Mouse (Mus musculus) mesoderm, embryonic 11.5 days (tissue): ENCODE data around the gene Brms1.
"Not testable (repeated sequence)": the region's sequence is repeated elsewhere in the genome, so short reads cannot be mapped to it uniquely, and the experiment has no call there.

Experiments
- DNase-seq: peaks from one replicate; pipeline ENCODE4 v3.0.0-alpha.2; 2012; ENCODE audit warnings: low read depth, low spot score

Gene Brms1

DNA sequence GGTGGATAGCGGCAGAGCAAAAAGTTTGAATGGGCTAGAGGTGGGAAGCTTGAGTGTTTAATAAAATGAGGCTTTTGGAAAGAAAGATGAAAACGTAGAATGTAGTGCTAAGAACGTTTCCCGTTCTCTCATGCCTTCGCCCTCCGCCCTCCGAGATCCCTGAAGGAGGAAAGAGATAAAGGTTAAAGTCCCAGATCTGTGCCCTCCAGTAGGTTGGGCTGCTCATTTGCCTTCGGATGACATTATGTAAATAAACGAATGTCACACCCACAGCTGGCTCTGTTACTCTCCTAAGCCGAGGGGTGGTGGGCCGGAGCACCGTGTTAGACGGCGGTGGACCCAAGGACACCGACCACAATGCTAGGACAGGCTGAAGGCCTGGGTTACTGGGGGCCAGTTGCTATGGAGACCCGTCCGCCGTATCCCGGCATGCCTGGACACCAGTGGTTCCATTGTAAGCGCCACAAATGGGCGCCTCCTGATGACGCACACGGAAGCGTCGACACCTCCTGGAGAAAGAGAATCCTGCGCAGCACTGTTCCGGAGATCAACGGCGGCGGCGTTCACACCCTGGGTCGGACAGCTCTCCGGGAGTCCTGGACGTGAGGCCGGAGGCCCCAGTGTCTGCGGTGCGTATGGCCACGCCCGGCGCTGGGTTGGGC, at the start of gene Brms1:
Brms1 (plus strand) TSS at position 493 of the 662 bp plus-strand sequence.
- peak; percentile 96 for DNase-seq

- peak; percentile 31 for DNase-seq
These were observed 48.8 kb upstream of the Brms1 start for GRCm38 (mm10) chr19:4992371-4992770.

- DNase-seq = no peak
These were observed 48.2 kb upstream of the Brms1 start for GRCm38 (mm10) chr19:4992904-4993303.

GRCm38 (mm10) chr19:4994043-4994442, 47.1 kb upstream of the Brms1 start:
- DNase-seq = no peak

- no peak for DNase-seq
These were observed 41.6 kb upstream of the Brms1 start for GRCm38 (mm10) chr19:4999445-5000140.

- DNase-seq = peak; percentile 93
These were observed 39.3 kb upstream of the Brms1 start for GRCm38 (mm10) chr19:5001666-5002406.

DNA sequence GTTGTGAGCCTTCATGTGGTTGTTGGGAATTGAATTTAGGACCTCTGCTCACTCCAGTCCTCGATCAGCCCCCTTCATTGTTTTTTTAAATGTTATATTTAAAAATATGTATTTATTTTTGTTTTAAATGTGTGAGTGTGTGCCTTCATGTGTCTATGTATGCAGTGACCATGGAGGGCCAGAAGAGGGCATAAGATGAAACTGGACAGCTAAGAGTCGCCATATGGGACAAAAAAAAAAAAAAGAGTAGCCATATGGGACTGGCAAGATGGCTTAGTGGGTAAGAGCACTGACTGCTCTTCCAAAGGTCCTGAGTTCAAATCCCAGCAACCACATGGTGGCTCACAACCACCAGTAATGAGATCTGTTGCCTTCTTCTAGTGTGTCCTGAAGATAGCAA, 37.5 kb upstream of the Brms1 start:
- DNase-seq = not testable (repeated sequence)

DNA sequence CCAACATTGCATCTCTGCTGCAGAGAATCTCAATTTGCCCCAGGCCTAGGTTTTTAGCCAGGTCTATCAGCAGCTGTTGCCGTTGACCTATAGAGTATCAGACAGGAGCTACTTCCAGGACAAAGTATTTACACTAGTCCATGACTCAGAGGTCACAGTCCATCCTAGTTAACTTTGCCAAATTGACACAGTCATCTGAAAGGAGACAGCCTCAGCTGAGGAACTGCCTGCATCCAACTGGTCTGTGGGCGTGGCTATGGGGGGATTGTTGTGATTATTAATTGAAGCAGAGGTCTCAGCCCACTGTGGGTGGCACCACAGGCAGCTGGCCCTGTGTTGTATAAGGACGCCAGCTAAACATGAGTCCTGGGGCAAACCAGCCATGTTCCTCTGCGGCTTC, 36.2 kb upstream of the Brms1 start:
- DNase-seq = no peak

GRCm38 (mm10) chr19:5013138-5013537, 28.0 kb upstream of the Brms1 start:
- DNase-seq = no peak

GRCm38 (mm10) chr19:5014961-5015398, 26.2 kb upstream of the Brms1 start:
- DNase-seq = peak; percentile 70

DNA sequence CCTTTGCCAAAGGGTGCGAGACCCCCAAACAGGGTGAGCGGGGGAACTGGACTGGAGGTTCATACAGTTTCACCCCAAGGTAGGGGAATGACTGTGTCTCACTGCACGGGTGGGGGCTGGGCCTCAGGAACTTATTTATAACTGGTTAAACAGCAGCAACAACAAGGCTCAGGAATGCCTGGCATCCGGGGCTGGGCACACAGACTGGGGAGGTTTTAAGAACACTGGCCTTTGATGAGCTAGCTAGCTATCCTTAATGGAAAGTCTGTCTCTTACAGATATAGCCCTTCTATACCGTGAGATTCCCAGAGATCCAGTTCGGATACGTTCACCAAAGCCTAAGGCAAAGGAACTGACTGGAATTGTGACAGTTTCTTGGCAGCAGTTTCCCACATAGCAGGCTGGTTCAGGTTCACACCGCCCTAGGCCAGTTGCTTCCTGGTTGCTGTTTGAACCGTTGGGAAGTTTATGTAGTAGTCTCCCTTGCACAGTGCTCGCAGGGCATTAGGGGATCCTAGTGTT, 24.9 kb upstream of the Brms1 start:
- peak; percentile 34 for DNase-seq

DNA sequence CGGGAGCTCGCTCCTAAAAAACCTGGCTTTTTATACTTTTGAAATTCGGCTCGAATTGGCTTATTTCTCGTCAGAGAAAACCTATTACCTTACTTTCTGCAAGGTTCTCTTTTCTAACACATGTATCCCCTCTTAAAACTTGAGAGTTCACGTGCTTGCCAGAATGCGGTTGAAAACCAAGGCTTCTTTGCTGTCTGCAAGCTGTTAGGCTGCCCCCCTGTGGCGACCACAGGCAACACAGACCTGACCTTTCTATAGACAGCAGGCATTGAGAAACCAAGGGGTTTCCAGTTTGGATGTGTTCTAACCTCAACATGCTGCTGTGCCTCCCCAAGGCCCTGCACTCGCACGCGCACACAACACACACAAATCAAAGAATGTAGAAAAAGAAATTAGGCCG, 24.4 kb upstream of the Brms1 start:
- peak; percentile 86 for DNase-seq

GRCm38 (mm10) chr19:5017611-5018010, 23.5 kb upstream of the Brms1 start:
- DNase-seq = no peak

GRCm38 (mm10) chr19:5018191-5018590, 23.0 kb upstream of the Brms1 start:
- DNase-seq = no peak

DNA sequence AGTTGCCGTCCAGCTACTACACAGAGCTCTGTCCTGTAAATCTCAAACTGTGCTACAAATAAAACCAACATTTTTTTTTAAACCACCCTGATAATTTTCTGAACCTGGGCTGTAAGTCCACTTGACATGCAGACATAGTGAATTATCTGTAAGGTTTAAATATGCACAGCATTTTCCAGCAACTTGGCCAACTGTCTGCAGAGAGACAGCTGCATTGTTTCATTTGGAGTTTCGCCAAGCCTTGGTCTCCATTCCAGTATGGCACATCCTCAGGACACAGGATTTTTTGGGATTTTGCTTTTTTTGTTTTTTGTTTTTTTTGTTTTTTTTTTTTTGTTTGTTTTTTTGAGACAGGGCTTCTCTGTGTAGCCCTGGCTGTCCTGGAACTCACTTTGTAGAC, 19.7 kb upstream of the Brms1 start:
- no peak for DNase-seq

DNA sequence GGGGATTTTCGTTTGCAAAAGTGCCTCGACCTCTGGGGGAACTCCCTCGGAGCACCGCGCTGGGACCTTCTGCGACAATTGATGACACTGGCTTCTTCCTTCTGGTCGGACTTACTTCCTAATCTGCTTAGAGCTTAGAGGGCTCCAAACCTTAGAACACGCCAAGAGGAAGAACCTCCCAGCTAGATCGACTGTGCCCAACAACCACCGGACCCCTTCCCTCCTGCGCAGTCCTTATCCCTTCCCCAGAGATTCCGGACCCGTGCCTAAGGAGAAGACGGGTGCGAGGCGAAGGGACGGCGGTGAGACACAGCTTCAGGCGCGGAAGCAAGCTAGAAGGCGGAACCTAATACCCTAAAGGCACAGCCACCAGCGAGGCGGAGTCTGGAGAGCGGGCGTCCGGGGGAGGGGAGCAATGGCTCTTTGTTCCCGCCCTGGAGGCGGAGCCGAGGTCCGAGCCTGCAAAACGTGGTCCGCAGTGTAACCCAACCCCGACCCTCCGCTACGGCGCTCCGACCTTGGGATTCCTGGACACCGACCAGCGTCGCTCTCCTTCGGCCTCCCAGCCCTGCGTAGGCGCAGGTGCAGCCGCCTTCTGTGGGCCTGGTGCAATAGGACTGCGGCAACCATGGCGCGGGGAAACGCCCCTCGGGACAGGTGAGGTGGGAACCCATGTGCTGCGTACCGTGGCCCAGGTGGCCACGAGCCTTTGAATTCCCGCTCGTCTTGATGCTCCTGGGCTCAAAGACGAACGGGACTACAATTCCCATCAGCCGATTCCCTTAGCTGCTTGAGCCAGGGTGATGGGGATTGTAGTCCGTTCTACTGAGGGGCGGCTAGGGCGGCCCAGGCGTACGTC, 17.3 kb upstream of the Brms1 start, which contains the start of gene Slc29a2:
Slc29a2 (plus strand) TSS at position 240 of the 859 bp plus-strand sequence.
- peak; percentile 94 for DNase-seq

DNA sequence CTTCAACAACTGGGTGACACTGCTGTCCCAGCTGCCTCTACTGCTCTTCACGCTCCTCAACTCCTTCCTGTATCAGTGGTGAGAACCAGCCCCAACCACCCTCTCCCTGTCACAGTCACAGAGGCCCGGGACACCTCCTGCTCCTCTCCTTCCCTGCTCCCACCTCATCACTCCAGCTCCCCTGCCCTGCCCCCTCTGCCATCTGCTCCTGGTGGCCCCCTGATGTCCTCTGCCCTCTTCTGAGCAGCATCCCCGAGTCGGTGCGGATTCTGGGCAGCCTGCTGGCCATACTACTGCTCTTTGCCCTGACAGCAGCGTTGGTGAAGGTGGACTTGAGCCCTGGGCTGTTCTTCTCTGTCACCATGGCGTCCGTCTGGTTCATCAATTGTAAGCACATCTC, 15.0 kb upstream of the Brms1 start:
- no peak for DNase-seq

- no peak for DNase-seq
These were observed 8.5 kb upstream of the Brms1 start for GRCm38 (mm10) chr19:5032686-5033085.

DNA sequence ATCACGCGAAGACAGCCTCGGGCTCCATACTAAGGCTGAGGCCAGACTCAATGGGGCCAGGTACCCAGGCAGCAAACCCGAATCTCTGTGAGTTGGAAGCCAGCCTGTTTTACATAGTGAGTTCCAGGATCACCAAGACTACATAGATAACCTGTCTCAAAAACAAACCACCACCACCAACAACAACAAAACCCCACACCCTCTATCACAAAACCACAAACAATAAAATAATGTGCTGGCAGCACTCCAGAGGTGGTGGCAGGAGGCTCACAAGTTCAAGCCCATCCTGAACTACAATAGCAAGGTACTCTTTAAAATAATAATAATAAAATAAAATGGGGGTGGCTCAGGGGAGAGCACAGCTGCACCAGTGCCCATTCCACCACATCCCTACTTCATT, 4.6 kb upstream of the Brms1 start:
- no peak for DNase-seq

DNA sequence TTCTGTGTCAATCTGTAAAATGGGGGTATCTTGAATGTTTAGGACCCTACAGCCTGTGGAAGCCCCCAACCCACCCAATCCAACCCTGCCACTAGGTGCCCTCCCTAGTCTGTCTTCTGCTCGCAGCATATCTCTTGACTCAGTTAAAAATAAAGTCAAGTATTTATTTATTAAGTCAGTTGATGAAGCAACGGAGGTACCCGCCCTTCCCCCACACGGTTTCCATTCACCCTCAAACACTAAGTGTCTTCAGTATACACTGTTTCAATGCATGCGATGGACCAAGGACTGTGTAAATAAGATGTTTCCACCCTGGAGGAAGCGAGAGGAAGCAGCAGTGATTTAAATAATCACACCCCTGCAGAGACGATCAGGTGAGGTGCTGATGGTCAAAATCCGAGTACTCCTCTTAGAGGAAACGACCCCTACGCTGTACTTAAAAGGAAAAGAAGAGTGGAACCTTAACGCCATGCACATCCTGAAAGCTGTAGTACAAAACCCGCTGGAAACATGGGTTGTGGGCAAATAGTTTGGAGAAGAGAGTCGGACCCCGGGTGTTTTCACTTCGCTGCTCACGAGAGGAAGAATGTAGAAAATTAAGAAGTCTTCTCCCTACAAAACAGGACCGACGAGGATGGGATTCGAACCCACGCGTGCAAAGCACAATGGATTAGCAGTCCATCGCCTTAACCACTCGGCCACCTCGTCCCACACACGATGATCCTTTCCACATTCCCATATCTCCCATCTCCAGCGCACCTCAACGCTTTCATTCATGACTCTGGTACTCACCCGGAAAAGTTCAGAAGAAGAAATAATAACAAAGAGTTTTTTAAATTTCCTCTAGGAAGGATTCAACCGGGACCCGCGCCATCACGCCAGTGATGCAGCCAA, 3.2 kb upstream of the Brms1 start:
- peak; percentile 91 for DNase-seq
